Mouse (Mus musculus) liver, embryonic 15.5 days (tissue): ENCODE measurements around the gene Atp8a2. TPM values are rescaled to one million over a fixed set of nuclear protein-coding genes. Genes with fewer than 3 reads are reported as not detected.

Source experiments
- ATAC-seq: fragments of 200-750 bp; cut with Nextera tagmentation; 2 replicates; pipeline ENCODE4 v1.8.0; 2017; ENCODE audit warnings: moderate number of reproducible peaks, mild to moderate bottlenecking, moderate library complexity; ENCODE audit not compliant: insufficient read depth
- H3K27ac ChIP-seq: fragments of 300-500 bp; sonication (generic); replicated peaks from 2 replicates; pipeline ENCODE4 v1.5.1; 2015; ENCODE audit warnings: mild to moderate bottlenecking, inconsistent platforms
- H3K27me3 ChIP-seq: fragments of 300-500 bp; sonication (generic); 2 replicates; pipeline ENCODE4 v1.6.1; 2015; ENCODE audit warnings: mild to moderate bottlenecking, inconsistent platforms
- H3K36me3 ChIP-seq: fragments of 300-500 bp; sonication (generic); replicated peaks from 2 replicates; pipeline ENCODE4 v1.6.1; 2015; ENCODE audit warnings: moderate library complexity, mild to moderate bottlenecking, inconsistent platforms
- H3K4me1 ChIP-seq: fragments of 300-500 bp; sonication (generic); replicated peaks from 2 replicates; pipeline ENCODE4 v1.6.1; 2015; ENCODE audit warnings: inconsistent platforms
- H3K4me2 ChIP-seq: fragments of 300-500 bp; sonication (generic); 2 replicates; pipeline ENCODE4 v1.6.1; 2015; ENCODE audit warnings: moderate library complexity, mild to moderate bottlenecking, inconsistent platforms
- H3K4me3 ChIP-seq: fragments of 300-500 bp; sonication (generic); replicated peaks from 2 replicates; pipeline ENCODE4 v1.5.1; 2015; ENCODE audit warnings: mild to moderate bottlenecking, inconsistent platforms
- H3K9ac ChIP-seq: fragments of 300-500 bp; sonication (generic); 2 replicates; pipeline ENCODE4 v1.6.1; 2015; ENCODE audit warnings: moderate library complexity, mild to moderate bottlenecking, inconsistent platforms
- H3K9me3 ChIP-seq: fragments of 300-500 bp; sonication (generic); replicated peaks from 2 replicates; pipeline ENCODE4 v1.6.1; 2016; ENCODE audit warnings: inconsistent platforms
- WGBS: fragments of 180-500 bp; shearing (Covaris S2); methylation state at CpG from one replicate; pipeline ENCODE4 v1.1.7; 2015; ENCODE audit warnings: mixed read lengths; ENCODE audit not compliant: insufficient replicate concordance; 5-methylcytosine and 5-hydroxymethylcytosine counted together
- polyA plus RNA-seq: library from polyadenylated mRNA; unstranded; fragments of >200 nt; fragmentation: Nextera tagmentation; extraction: Ambion mirVana; gene quantifications from 2 replicates; pipeline ENCODE4 v1.2.1, GENCODE M21; 2015

The Atp8a2 gene
- polyA plus RNA-seq, 1 experiment from 2014 or later, result 3.5 TPM

DNA sequence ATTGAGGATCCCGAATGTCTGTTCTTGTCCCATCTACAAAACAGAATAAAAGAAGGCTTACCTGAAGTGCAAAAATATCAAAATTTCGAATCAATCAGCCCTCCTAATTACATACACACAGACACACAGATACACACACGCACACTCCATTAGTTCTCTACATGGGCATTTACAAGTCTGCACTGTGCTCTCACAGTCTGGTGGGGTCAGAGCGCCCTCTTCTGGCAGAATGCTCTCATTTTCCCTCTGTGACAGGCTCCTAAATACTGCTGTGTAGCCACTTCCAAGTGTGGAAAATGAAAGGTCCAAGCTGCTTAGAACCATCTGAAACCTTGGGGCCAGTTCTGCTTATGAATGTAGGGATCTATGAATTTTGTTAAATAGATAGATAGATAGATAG lies 181.1 kb downstream of the Atp8a2 start:
- 26% methylated on average over 4 of the region's 4 CpGs for WGBS
- no peaks in the 10 kb centered on the region for H3K27me3 ChIP-seq
- no peaks in the 10 kb centered on the region for H3K36me3 ChIP-seq
- H3K27ac ChIP-seq, result no peak overlapping the region
- no peak overlapping the region for H3K4me2 ChIP-seq
- no peaks in the 10 kb centered on the region for H3K9me3 ChIP-seq
- H3K4me1 ChIP-seq, result no peaks in the 10 kb centered on the region
- no peak overlapping the region for H3K4me3 ChIP-seq
- no peak overlapping the region for H3K9ac ChIP-seq
- ATAC-seq, result no peak

DNA sequence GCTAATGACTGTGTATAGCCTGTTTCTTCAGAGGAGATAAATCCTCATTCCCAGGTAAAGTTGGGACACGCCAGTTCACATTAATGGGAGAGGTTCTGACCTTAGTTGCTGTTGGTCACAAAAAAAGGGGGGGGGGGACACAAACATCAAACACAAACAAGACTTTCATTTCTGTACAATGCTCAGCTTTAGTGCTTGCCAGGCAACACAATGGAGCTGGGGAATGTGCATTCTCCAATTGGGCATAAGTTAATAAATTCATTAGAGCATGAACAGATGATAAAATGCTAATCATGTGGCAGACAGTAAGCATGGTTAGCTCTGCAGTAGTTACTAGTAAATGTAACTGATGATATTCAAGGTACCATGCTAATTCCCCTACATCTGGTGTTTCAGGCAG lies 195.2 kb downstream of the Atp8a2 start:
- no peaks in the 10 kb centered on the region for H3K9me3 ChIP-seq
- no peak overlapping the region for H3K4me3 ChIP-seq
- no peak overlapping the region for H3K27ac ChIP-seq
- no peak overlapping the region for H3K4me2 ChIP-seq
- no peak overlapping the region for H3K9ac ChIP-seq
- 50% methylated on average over 1 of the region's 1 CpGs for WGBS
- H3K27me3 ChIP-seq, result no peaks in the 10 kb centered on the region
- ATAC-seq, result no peak
- H3K4me1 ChIP-seq, result no peaks in the 10 kb centered on the region
- H3K36me3 ChIP-seq, result no peaks in the 10 kb centered on the region

DNA sequence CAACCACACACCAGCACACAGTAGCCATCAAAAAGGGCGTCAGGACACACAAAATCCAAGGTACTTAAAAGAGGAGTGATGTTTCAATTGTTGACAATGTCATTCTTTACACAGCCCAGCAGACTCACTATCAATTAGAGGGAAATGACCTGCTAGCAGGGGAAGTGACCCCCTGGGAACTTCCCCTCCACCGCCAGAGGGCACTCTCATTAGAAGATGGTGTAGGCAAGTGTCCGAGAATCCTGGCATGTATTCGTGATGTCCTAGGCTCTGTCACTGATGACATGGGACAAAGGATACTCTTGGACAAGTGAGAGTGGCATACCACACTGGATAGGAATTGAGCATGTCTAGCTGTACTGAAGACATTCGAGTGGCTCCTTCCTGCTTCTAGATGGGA lies 208.1 kb downstream of the Atp8a2 start:
- Histone ChIP-seq H3K4me1 (no peaks in the 10 kb centered on the region), H3K9me3 (no peaks in the 10 kb centered on the region), H3K4me3 (no peak overlapping the region), H3K27ac (no peak overlapping the region), H3K4me2 (no peak overlapping the region), H3K9ac (no peak overlapping the region), H3K27me3 (no peaks in the 10 kb centered on the region), H3K36me3 (no peaks in the 10 kb centered on the region)
- ATAC-seq, result no peak
- 46% methylated on average over 5 of the region's 5 CpGs for WGBS

DNA sequence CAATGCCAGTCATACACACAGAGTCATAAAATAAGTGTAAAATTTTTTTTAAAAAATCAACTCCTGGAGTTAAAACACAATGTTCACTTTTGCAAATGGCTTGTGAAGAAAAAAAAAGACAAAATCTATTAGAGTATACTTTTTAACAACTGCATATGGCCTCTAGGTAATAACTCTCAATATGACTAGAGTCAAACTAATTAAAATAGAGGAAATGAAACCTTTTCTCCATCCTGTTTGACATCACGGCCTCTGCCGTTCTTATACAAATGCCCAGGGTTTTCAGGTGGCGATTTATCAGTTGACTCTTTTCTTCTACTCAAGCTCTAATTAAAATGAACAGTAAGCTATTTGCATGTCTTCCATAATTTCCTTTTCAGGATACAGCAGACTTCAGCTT lies 209.0 kb downstream of the Atp8a2 start:
- Histone ChIP-seq H3K9ac (no peak overlapping the region), H3K27ac (no peak overlapping the region), H3K27me3 (no peaks in the 10 kb centered on the region), H3K4me3 (no peak overlapping the region), H3K4me1 (no peaks in the 10 kb centered on the region), H3K9me3 (no peaks in the 10 kb centered on the region), H3K4me2 (no peak overlapping the region), H3K36me3 (no peaks in the 10 kb centered on the region)
- no peak for ATAC-seq
- whole genome bisulfite sequencing, result 59% methylated on average over 3 of the region's 3 CpGs

DNA sequence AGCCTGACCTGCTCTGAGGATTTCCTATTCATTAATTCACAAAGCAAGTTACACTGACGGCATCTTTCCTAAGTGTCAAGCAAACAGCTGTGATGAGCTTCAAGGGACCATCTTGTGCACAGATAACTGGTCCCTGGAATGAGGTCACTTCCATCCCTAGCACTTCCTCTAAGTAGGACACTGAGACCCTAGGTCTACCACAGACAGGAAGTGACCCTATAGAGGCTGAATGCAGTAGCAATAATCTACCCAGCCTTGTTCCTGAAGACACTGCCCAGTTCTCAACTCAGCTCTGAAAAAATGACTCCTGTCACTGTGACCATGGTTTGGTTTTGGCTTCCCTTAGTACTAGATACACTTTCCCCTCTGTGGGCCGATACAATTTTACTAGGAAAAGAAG lies 219.0 kb downstream of the Atp8a2 start:
- Histone ChIP-seq H3K4me1 (no peaks in the 10 kb centered on the region), H3K27ac (no peak overlapping the region), H3K9me3 (no peaks in the 10 kb centered on the region), H3K4me3 (no peak overlapping the region), H3K36me3 (no peaks in the 10 kb centered on the region), H3K4me2 (no peak overlapping the region), H3K27me3 (no peaks in the 10 kb centered on the region), H3K9ac (no peak overlapping the region)
- ATAC-seq, result no peak
- WGBS, result 30% methylated on average over 2 of the region's 2 CpGs

DNA sequence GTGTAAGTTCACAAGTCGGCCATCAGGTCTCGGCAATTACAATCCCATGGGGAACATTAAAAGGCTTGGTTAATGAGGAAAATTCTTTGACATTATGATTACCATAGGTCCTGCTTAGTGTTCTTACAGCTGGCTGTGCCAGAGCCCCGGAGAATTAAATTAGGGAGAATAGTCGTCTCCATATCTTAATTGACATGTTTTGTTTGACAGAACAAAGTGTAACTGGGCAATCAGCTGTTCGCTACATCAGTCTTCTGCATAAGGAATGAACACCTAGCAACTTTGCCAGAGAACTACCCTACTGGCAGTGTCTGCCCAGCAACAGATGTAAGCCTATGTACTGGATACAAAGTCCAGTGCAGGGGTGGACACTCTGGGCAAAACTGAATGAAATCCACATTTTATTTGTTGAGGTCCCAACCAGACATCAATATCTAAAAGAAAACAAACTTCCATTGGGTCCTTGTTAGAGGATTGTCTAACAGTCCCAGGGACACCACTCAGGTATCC lies 225.7 kb downstream of the Atp8a2 start:
- no peaks in the 10 kb centered on the region for H3K36me3 ChIP-seq
- no peak for ATAC-seq
- H3K9ac ChIP-seq, result no peak overlapping the region
- no peaks in the 10 kb centered on the region for H3K9me3 ChIP-seq
- no peak overlapping the region for H3K27ac ChIP-seq
- no peaks in the 10 kb centered on the region for H3K27me3 ChIP-seq
- WGBS, result 62% methylated on average over 5 of the region's 5 CpGs
- no peaks in the 10 kb centered on the region for H3K4me1 ChIP-seq
- H3K4me3 ChIP-seq, result no peak overlapping the region
- H3K4me2 ChIP-seq, result no peak overlapping the region

DNA sequence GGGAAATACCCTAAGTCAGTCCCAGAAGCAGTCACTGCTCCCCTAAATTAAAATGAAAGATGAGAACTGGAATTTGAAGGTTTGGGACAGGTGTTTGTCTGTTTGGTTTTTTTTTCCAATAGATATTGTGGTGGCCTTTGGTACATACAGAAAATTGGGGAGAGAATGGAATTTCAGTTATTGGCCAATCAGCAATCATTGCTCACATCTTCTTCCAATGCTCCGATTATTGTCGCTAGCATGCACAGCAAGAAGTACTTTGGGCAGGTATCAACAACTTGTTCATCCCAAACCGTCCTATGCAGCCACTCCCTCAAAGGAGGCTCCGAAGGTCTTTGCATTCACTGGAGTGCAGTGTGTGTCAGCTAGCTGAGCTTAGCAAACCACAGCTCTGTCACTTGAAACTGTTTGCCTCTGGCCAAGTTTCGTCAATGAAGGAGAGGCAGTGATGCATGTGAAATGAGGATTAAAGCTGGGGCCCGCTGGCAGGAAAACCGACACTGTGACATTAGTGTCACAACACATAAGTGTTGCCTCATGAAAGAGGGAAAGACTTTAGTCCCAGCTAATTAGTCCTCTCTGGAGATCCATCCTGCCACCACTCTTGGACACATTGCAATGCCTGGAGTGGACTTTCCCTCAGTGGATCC lies 227.4 kb downstream of the Atp8a2 start:
- Histone ChIP-seq H3K4me1 (no peaks in the 10 kb centered on the region), H3K4me2 (no peak overlapping the region), H3K9ac (no peak overlapping the region), H3K4me3 (no peak overlapping the region), H3K27ac (no peak overlapping the region), H3K27me3 (no peaks in the 10 kb centered on the region), H3K9me3 (no peaks in the 10 kb centered on the region), H3K36me3 (no peaks in the 10 kb centered on the region)
- no peak for ATAC-seq
- 60% methylated on average over 7 of the region's 7 CpGs for WGBS

DNA sequence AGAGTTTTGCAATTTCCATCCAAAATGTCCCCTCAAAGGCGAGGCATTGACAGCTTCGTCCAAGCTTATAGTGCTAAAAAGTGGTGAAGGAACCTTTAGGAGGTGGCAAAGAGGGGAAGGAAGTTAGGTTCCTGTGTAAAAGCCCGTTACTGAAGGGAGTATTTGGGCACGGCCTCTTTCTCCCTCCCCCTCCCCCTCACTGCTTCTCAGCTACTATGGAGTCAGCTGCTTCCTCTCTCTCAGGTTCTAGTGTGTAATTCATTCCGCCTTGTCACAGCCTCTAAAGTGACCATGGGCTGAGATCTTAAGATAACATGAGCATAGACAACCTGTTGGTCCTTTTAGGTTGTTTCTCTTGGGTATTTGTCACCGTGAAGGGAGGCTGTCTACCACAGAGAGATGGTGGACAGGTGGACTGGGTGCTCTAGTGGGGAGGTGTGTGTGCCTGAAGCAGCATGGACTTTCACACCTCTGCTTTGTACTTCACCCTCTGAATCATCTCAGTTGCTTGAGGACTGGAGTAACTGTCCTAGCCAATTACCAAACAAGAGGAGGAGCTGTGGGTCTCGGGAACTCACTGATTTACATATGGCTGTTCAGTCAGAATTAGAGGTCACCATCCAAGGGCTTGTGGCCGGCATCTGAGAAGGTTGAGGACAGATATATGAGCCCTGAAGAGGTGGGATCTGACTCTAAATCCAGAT lies 229.0 kb downstream of the Atp8a2 start:
- Histone ChIP-seq H3K4me2 (no peak overlapping the region), H3K9me3 (no peaks in the 10 kb centered on the region), H3K4me3 (no peak overlapping the region), H3K9ac (no peak overlapping the region), H3K27ac (no peak overlapping the region), H3K36me3 (no peaks in the 10 kb centered on the region), H3K4me1 (no peaks in the 10 kb centered on the region), H3K27me3 (no peaks in the 10 kb centered on the region)
- 22% methylated on average over 8 of the region's 8 CpGs for WGBS
- no peak for ATAC-seq

DNA sequence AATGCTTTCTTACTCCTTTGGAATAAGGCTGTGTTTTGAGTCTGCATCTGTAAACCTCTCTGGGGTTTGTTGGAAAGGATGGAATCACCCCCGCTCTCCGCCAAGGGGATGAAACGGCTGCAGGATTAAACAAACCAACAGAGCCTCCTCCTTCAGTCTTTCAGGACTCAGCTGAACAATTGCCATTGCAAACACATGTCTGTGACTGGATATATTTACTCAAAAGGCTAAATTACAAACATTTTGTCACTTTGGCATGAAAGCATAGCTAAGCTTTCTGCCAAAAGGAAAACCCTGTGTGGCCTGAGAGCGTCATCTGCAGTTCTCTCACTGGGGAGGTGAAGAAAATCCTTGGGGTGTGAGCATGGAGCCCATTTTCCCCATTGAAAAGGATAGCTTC lies 230.0 kb downstream of the Atp8a2 start:
- no peaks in the 10 kb centered on the region for H3K9me3 ChIP-seq
- H3K27ac ChIP-seq, result no peak overlapping the region
- H3K4me3 ChIP-seq, result no peak overlapping the region
- ATAC-seq, result no peak
- WGBS, result 78% methylated on average over 4 of the region's 4 CpGs
- no peaks in the 10 kb centered on the region for H3K27me3 ChIP-seq
- no peaks in the 10 kb centered on the region for H3K36me3 ChIP-seq
- H3K4me2 ChIP-seq, result no peak overlapping the region
- H3K4me1 ChIP-seq, result no peaks in the 10 kb centered on the region
- no peak overlapping the region for H3K9ac ChIP-seq

DNA sequence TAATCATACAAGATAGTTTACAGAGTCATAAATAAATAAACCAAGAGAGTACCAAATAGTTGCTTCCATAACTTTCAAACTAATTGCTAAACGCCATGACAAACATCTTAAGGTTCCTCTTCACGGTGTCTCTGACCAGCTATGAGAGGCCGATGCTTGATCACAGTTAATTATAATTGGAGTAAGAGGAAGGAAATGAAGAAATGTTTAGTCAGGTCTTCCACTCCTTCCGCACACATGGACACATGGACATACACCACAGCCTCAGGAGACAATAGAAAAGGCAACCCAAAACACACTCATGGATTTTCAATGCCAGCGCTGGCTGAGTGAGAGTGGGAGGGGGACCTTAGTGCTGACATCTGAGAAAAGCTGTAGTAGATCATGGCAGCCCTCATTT lies 232.4 kb downstream of the Atp8a2 start:
- Histone ChIP-seq H3K36me3 (no peaks in the 10 kb centered on the region), H3K27me3 (no peaks in the 10 kb centered on the region), H3K4me1 (no peaks in the 10 kb centered on the region), H3K27ac (no peak overlapping the region), H3K4me2 (no peak overlapping the region), H3K9me3 (no peaks in the 10 kb centered on the region), H3K4me3 (no peak overlapping the region), H3K9ac (no peak overlapping the region)
- 56% methylated on average over 5 of the region's 5 CpGs for WGBS
- no peak for ATAC-seq

DNA sequence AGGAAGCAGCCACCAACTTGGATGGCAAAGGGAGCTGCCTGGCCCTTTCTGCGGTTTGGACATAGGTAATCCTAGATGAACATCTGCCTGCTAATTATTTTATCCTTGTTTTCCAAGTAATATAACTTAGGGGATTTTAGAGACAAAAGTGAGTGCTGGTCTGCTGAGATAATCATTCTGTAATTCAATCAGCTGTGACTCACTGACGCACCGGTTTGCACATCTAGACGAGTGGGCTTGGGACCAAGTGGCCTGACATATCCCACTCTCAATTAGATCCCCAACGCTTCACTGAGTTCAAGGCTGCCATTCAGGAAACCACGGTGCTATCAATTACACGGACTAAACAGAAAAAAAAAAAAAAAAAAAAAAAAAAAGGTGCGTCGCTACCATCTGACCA lies 236.0 kb downstream of the Atp8a2 start:
- 30% methylated on average over 9 of the region's 9 CpGs for WGBS
- no peak for ATAC-seq
- H3K27ac ChIP-seq, result no peak overlapping the region

More for the DNA sequence above, 236.0 kb downstream of the Atp8a2 start:
- Histone ChIP-seq H3K9ac (no peak overlapping the region), H3K4me1 (no peaks in the 10 kb centered on the region), H3K36me3 (no peaks in the 10 kb centered on the region), H3K27me3 (no peaks in the 10 kb centered on the region), H3K4me2 (no peak overlapping the region), H3K4me3 (no peak overlapping the region), H3K9me3 (no peaks in the 10 kb centered on the region)
